Mouse (Mus musculus) hindbrain, embryonic 11.5 days (tissue): ENCODE measurements around the gene Ppp1r1c. TPM values are rescaled to one million over a fixed set of nuclear protein-coding genes. Genes with fewer than 3 reads are reported as not detected.

Source experiments
- ATAC-seq: fragments of 200-750 bp; cut with Nextera tagmentation; 2 replicates; pipeline ENCODE4 v1.8.0; 2017; ENCODE audit warnings: mild to moderate bottlenecking, moderate TSS enrichment, moderate library complexity; ENCODE audit not compliant: low FRiP score
- DNase-seq: peaks from one replicate; pipeline ENCODE4 v3.0.0-alpha.2; 2015; ENCODE audit warnings: low spot score
- H3K27ac ChIP-seq: fragments of 300-500 bp; sonication (generic); 2 replicates; pipeline ENCODE4 v1.5.1; 2014; ENCODE audit warnings: mild to moderate bottlenecking, low read depth, low read length
- H3K27me3 ChIP-seq: fragments of 300-500 bp; sonication (generic); 2 replicates; pipeline ENCODE4 v1.6.1; 2014; ENCODE audit warnings: mild to moderate bottlenecking, low read length, moderate library complexity, mixed read lengths; ENCODE audit not compliant: control insufficient read depth, insufficient read depth
- H3K36me3 ChIP-seq: fragments of 300-500 bp; sonication (generic); 2 replicates; pipeline ENCODE4 v1.6.1; 2014; ENCODE audit warnings: mild to moderate bottlenecking, low read length, moderate library complexity, mixed read lengths; ENCODE audit not compliant: control insufficient read depth, insufficient read depth
- H3K4me1 ChIP-seq: fragments of 300-500 bp; sonication (generic); replicated peaks from 2 replicates; pipeline ENCODE4 v1.6.1; 2014; ENCODE audit warnings: low read length, mixed read lengths; ENCODE audit not compliant: control insufficient read depth, insufficient read depth
- H3K4me2 ChIP-seq: fragments of 300-500 bp; sonication (generic); replicated peaks from 2 replicates; pipeline ENCODE4 v1.6.1; 2014; ENCODE audit warnings: mild to moderate bottlenecking, low read depth, low read length
- H3K4me3 ChIP-seq: fragments of 300-500 bp; sonication (generic); 2 replicates; pipeline ENCODE4 v1.5.1; 2014; ENCODE audit warnings: low read depth, low read length
- H3K9ac ChIP-seq: fragments of 300-500 bp; sonication (generic); 2 replicates; pipeline ENCODE4 v1.6.1; 2014; ENCODE audit warnings: low read depth, low read length
- H3K9me3 ChIP-seq: fragments of 300-500 bp; sonication (generic); 2 replicates; pipeline ENCODE4 v1.6.1; 2016; ENCODE audit warnings: low read length; ENCODE audit not compliant: control insufficient read depth
- WGBS: fragments of 180-500 bp; shearing (Covaris S2); extraction: QIAGEN DNeasy Blood & Tissue Kit; methylation state at CpG from one replicate; pipeline ENCODE4 v1.1.7; 2014; 5-methylcytosine and 5-hydroxymethylcytosine counted together
- polyA plus RNA-seq: library from polyadenylated mRNA; unstranded; fragments of >200 nt; fragmentation: Nextera tagmentation; extraction: Ambion mirVana; gene quantifications from 2 replicates; pipeline ENCODE4 v1.2.1, GENCODE M21; 2014

Gene Ppp1r1c
- polyA plus RNA-seq, 1 experiment from 2014 or later = 12.6 TPM

- H3K27ac ChIP-seq = no peak overlapping the region
- 60% methylated on average over 2 of the region's 2 CpGs for WGBS
- H3K9me3 ChIP-seq = no peaks in the 10 kb centered on the region
- ATAC-seq (no peak), DNase-seq (no peak)
- H3K4me2 ChIP-seq = no peak overlapping the region
- H3K4me3 ChIP-seq = no peak overlapping the region
- H3K36me3 ChIP-seq = no peaks in the 10 kb centered on the region
- no peaks in the 10 kb centered on the region for H3K4me1 ChIP-seq
- no peaks in the 10 kb centered on the region for H3K27me3 ChIP-seq
- no peak overlapping the region for H3K9ac ChIP-seq
Measured at GRCm38 (mm10) chr2:79715925-79716324, 8.3 kb downstream of the Ppp1r1c start.

DNA sequence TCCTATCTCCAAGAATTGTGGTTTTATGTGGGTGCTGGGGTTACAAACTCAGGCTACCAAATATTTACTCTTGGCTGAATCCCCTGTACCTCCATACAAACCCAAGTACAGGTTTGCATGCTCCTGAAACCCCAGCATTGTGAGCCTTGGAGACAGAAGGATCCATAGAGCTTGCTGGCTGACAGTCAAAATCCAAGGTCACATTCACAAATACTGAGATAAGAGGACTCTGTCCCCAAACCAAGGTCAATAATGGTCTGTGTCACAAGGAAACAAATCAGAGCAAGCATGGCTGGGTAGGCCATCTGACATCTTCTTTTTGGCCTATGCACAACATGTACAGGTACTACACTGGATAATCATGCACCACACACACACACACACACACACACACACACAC lies 10.3 kb downstream of the Ppp1r1c start:
- Histone ChIP-seq H3K27me3 (no peaks in the 10 kb centered on the region), H3K4me1 (no peaks in the 10 kb centered on the region), H3K4me2 (no peak overlapping the region), H3K36me3 (no peaks in the 10 kb centered on the region), H3K9ac (no peak overlapping the region), H3K4me3 (no peak overlapping the region), H3K27ac (no peak overlapping the region), H3K9me3 (no peaks in the 10 kb centered on the region)
- no peak for DNase-seq
- ATAC-seq = no peak

- DNase-seq = no peak
- Histone ChIP-seq H3K27ac (no peak overlapping the region), H3K4me2 (no peak overlapping the region), H3K36me3 (no peaks in the 10 kb centered on the region), H3K9ac (no peak overlapping the region), H3K9me3 (no peaks in the 10 kb centered on the region), H3K27me3 (no peaks in the 10 kb centered on the region), H3K4me3 (no peak overlapping the region), H3K4me1 (no peaks in the 10 kb centered on the region)
- ATAC-seq = no peak
- WGBS = 82% methylated on average over 1 of the region's 1 CpGs
Measured at GRCm38 (mm10) chr2:79722415-79722814, 14.8 kb downstream of the Ppp1r1c start.

- H3K4me3 ChIP-seq = no peak overlapping the region
- no peak overlapping the region for H3K4me2 ChIP-seq
- no peak overlapping the region for H3K9ac ChIP-seq
- H3K36me3 ChIP-seq = no peaks in the 10 kb centered on the region
- H3K4me1 ChIP-seq = no peaks in the 10 kb centered on the region
- WGBS = 88% methylated on average over 2 of the region's 2 CpGs
- no peak for DNase-seq
- ATAC-seq = no peak
- H3K27ac ChIP-seq = no peak overlapping the region
- no peaks in the 10 kb centered on the region for H3K27me3 ChIP-seq
- H3K9me3 ChIP-seq = no peaks in the 10 kb centered on the region
Measured at GRCm38 (mm10) chr2:79738958-79739357, 31.4 kb downstream of the Ppp1r1c start.

GRCm38 (mm10) chr2:79741966-79742365 lies 34.4 kb downstream of the Ppp1r1c start:
- no peaks in the 10 kb centered on the region for H3K27me3 ChIP-seq
- no peaks in the 10 kb centered on the region for H3K36me3 ChIP-seq
- no peak overlapping the region for H3K4me3 ChIP-seq
- WGBS = 84% methylated on average over 2 of the region's 2 CpGs
- DNase-seq = no peak
- H3K27ac ChIP-seq = no peak overlapping the region
- H3K4me1 ChIP-seq = no peaks in the 10 kb centered on the region
- no peak overlapping the region for H3K4me2 ChIP-seq
- no peak for ATAC-seq
- no peaks in the 10 kb centered on the region for H3K9me3 ChIP-seq
- no peak overlapping the region for H3K9ac ChIP-seq

GRCm38 (mm10) chr2:79744164-79744563 lies 36.6 kb downstream of the Ppp1r1c start:
- Histone ChIP-seq H3K9me3 (no peaks in the 10 kb centered on the region), H3K4me3 (no peak overlapping the region), H3K4me2 (no peak overlapping the region), H3K4me1 (no peaks in the 10 kb centered on the region), H3K9ac (no peak overlapping the region), H3K27ac (no peak overlapping the region), H3K36me3 (no peaks in the 10 kb centered on the region), H3K27me3 (no peaks in the 10 kb centered on the region)
- 91% methylated on average over 4 of the region's 4 CpGs for WGBS
- no peak for DNase-seq
- no peak for ATAC-seq

- Histone ChIP-seq H3K9ac (no peak overlapping the region), H3K9me3 (no peaks in the 10 kb centered on the region), H3K27ac (no peak overlapping the region), H3K4me3 (no peak overlapping the region), H3K36me3 (no peaks in the 10 kb centered on the region), H3K4me2 (no peak overlapping the region), H3K4me1 (no peaks in the 10 kb centered on the region), H3K27me3 (no peaks in the 10 kb centered on the region)
- WGBS = 75% methylated on average over 3 of the region's 3 CpGs
- ATAC-seq (no peak), DNase-seq (no peak)
Measured at GRCm38 (mm10) chr2:79751685-79752084, 44.1 kb downstream of the Ppp1r1c start.

GRCm38 (mm10) chr2:79760018-79760417 lies 52.4 kb downstream of the Ppp1r1c start:
- H3K27ac ChIP-seq = no peak overlapping the region
- no peak overlapping the region for H3K4me2 ChIP-seq
- no peaks in the 10 kb centered on the region for H3K4me1 ChIP-seq
- H3K4me3 ChIP-seq = no peak overlapping the region
- no peaks in the 10 kb centered on the region for H3K27me3 ChIP-seq
- ATAC-seq = no peak
- DNase-seq = no peak
- H3K9ac ChIP-seq = no peak overlapping the region
- H3K9me3 ChIP-seq = no peaks in the 10 kb centered on the region
- WGBS = 91% methylated on average over 4 of the region's 4 CpGs
- H3K36me3 ChIP-seq = no peaks in the 10 kb centered on the region

DNA sequence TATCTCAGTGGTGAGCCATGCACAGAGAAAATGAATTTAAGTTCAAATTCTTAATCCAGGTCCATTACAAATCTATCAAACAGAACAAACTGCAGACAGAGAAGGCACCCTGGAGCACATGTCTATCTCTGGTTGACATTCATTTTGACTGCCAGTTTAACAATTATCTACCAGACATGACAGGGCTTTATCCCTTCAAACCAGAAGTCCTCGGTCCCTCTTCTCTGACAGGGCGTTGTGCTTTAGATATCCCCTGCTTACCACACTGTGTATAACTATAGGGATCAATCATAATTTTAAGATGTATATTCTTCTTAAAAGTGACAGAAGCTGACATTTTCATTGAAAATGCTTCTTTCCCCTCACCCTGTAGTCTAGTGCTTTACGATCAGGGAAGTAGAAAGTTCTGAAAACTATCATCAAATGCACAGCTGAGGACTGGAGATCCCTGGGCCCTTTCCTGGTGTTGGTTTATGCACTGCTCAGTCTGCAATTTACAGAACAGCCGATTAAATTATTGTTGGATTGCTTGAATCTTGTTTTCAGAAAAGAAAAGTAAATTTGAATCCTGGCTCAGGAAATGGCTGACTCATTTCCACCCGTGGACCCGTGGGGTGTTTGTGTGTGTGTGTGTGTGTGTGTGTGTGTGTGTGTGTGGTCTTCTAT lies 55.3 kb downstream of the Ppp1r1c start:
- no peaks in the 10 kb centered on the region for H3K27me3 ChIP-seq
- no peak overlapping the region for H3K4me3 ChIP-seq
- no peaks in the 10 kb centered on the region for H3K4me1 ChIP-seq
- no peak overlapping the region for H3K27ac ChIP-seq
- WGBS = 85% methylated on average over 6 of the region's 6 CpGs
- H3K9ac ChIP-seq = no peak overlapping the region
- no peaks in the 10 kb centered on the region for H3K9me3 ChIP-seq
- DNase-seq (no peak), ATAC-seq (no peak)
- H3K4me2 ChIP-seq = no peak overlapping the region
- no peaks in the 10 kb centered on the region for H3K36me3 ChIP-seq
